Mouse (Mus musculus) embryo, embryonic 10.5 days (tissue): ENCODE measurements around the gene Mustn1.

ENCODE experiments used
- DNase-seq: peaks from one replicate; pipeline ENCODE4 v3.0.0-alpha.2; 2015; ENCODE audit warnings: low spot score

Gene Mustn1

GRCm38 (mm10) chr14:30878958-30879571 is at the start of gene Mustn1:
Mustn1 (plus strand) TSS chr14:30879200.
- no peak for DNase-seq

GRCm38 (mm10) chr14:30837416-30837996 is 41.5 kb upstream of the Mustn1 start:
- no peak for DNase-seq

GRCm38 (mm10) chr14:30843701-30844100 is 35.3 kb upstream of the Mustn1 start:
- no peak for DNase-seq

GRCm38 (mm10) chr14:30850504-30850903 is 28.5 kb upstream of the Mustn1 start:
- no peak for DNase-seq

- DNase-seq: no peak
Observed at GRCm38 (mm10) chr14:30852325-30852724, 26.7 kb upstream of the Mustn1 start.

GRCm38 (mm10) chr14:30855316-30855715 is 23.7 kb upstream of the Mustn1 start:
- no peak for DNase-seq

GRCm38 (mm10) chr14:30856885-30857507 is 22.0 kb upstream of the Mustn1 start:
- DNase-seq: no peak

GRCm38 (mm10) chr14:30857990-30858389 is 21.0 kb upstream of the Mustn1 start:
- DNase-seq: no peak

GRCm38 (mm10) chr14:30861421-30862125 is 17.4 kb upstream of the Mustn1 start:
- no peak for DNase-seq

- DNase-seq: no peak
Observed at GRCm38 (mm10) chr14:30862368-30862767, 16.6 kb upstream of the Mustn1 start.

- peak; percentile 45 for DNase-seq
Observed at GRCm38 (mm10) chr14:30865311-30865710, 13.7 kb upstream of the Mustn1 start.

GRCm38 (mm10) chr14:30867042-30867441 is 12.0 kb upstream of the Mustn1 start:
- DNase-seq: peak; percentile 85

GRCm38 (mm10) chr14:30868826-30869225 is 10.2 kb upstream of the Mustn1 start:
- no peak for DNase-seq

GRCm38 (mm10) chr14:30869391-30869801 is 9.6 kb upstream of the Mustn1 start:
- DNase-seq: no peak

GRCm38 (mm10) chr14:30870206-30871147 is 8.5 kb upstream of the Mustn1 start:
- DNase-seq: no peak

GRCm38 (mm10) chr14:30874095-30874700 is 4.8 kb upstream of the Mustn1 start:
- no peak for DNase-seq

- DNase-seq: no peak
Observed at GRCm38 (mm10) chr14:30875130-30875865, 3.7 kb upstream of the Mustn1 start.

GRCm38 (mm10) chr14:30875955-30876354 is 3.0 kb upstream of the Mustn1 start:
- no peak for DNase-seq

GRCm38 (mm10) chr14:30876451-30876850 is 2.5 kb upstream of the Mustn1 start:
- no peak for DNase-seq

GRCm38 (mm10) chr14:30877827-30878226 is 1.2 kb upstream of the Mustn1 start:
- no peak for DNase-seq

- no peak for DNase-seq
Observed at GRCm38 (mm10) chr14:30879794-30880193, 794 bp downstream of the Mustn1 start.
